Mouse (Mus musculus): Measurements from ENCODE around the gene G6pc2. TPM values are rescaled to one million over a fixed set of nuclear protein-coding genes. Genes with fewer than 3 reads are reported as not detected.

The G6pc2 gene
- total RNA-seq, 2 experiments from 2014 or later = not detected

- Histone ChIP-seq H3K4me3 (no peak overlapping the region), H3K27ac (no peak overlapping the region)
- intact Hi-C loops (cut with DNase I) = no loop called here
- no peak for TF ChIP-seq CTCF (IDR thresholded peaks at IDR 0.05)
- DNase-seq (ENCODE audit: extremely low spot score in 1 of 2, low spot score in 2 of 2) = no peak
Observed at GRCm38 (mm10) chr2:69212652-69213051, 1.8 kb downstream of the G6pc2 start.

- Histone ChIP-seq H3K4me3 (no peak overlapping the region), H3K27ac (no peak overlapping the region)
- intact Hi-C loops (cut with DNase I) = no loop called here
- TF ChIP-seq CTCF (IDR thresholded peaks at IDR 0.05) = no peak
- no peak for DNase-seq (ENCODE audit: extremely low spot score in 1 of 2, low spot score in 2 of 2)
Observed at GRCm38 (mm10) chr2:69215242-69215641, 4.4 kb downstream of the G6pc2 start.

DNA sequence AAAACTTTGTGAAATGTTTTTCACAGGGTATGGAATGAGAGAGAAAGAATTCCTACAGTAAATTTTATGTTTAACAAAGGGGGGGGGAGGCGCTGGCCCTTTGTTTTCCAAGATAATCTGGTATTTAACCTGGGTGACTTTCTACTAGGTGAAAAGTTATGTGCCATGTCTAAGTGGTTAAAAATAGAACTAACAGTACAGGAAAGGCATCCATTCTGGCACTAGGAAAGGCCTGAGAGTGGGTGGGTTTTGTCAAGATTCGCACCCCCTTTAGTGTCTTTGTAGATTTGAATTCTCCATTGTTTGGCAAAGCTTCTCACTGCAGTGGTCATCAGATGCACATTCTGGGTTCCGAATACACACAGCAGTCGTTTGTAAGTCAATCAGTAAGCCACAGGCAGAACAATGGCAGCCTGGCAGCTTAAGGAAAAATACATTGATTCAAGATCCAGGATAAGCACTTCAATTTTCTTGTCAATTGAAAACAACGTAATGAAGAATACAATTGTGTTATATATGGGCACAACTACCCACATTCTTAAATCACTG, 11.1 kb downstream of the G6pc2 start:
- H3K27ac ChIP-seq = no peak overlapping the region
- DNase-seq (ENCODE audit: extremely low spot score in 1 of 2, low spot score in 2 of 2) = no peak
- H3K4me3 ChIP-seq = no peak overlapping the region
- TF ChIP-seq CTCF (IDR thresholded peaks at IDR 0.05) = no peak
- intact Hi-C loops (cut with DNase I) = no loop called here

DNA sequence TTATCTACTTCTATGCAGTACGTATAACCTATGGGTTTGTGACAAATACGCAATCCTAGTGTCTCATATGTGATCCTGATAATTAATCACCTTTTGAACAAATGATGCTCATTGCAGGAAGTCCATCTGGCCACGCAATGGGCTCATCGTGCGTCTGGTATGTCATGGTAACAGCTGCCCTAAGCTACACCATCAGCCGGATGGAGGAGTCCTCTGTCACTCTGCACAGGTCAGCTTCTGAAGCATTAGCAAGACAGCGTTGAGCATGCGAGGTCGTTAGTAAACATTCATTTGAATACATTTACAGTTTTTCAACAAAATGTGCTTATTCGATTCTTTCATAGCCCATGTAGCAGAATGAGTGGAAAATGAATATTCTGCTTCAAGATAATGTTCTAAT, 11.9 kb downstream of the G6pc2 start:
- Histone ChIP-seq H3K4me3 (no peak overlapping the region), H3K27ac (no peak overlapping the region)
- TF ChIP-seq CTCF (IDR thresholded peaks at IDR 0.05) = no peak
- DNase-seq (ENCODE audit: extremely low spot score in 1 of 2, low spot score in 2 of 2) = no peak
- intact Hi-C loops (cut with DNase I) = no loop called here

DNA sequence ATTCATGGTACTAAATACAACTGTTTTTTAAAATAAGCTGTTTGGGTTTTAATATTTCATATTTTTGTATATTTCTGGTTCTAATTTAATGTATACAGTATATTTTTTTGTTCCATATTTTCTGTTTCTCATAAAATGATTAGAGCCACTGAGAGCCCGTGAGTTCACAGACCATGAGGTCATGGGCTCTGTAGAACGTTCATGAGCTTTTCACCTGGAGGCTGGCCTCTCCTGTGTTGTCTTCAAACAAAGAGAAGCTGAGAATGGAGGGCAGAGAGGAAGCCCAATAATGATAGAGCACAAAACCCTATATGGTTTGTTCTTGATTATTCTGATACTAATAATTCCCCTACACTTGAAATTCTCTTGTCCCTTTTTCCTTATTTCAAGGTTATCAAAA, 13.9 kb downstream of the G6pc2 start:
- Histone ChIP-seq H3K4me3 (no peak overlapping the region), H3K27ac (no peak overlapping the region)
- intact Hi-C loops (cut with DNase I) = no loop called here
- TF ChIP-seq CTCF (IDR thresholded peaks at IDR 0.05) = no peak
- DNase-seq (ENCODE audit: extremely low spot score in 1 of 2, low spot score in 2 of 2) = no peak

GRCm38 (mm10) chr2:69226876-69227275, 16.0 kb downstream of the G6pc2 start:
- intact Hi-C loops (cut with DNase I) = no loop called here
- Histone ChIP-seq H3K4me3 (no peak overlapping the region), H3K27ac (no peak overlapping the region)
- TF ChIP-seq CTCF (IDR thresholded peaks at IDR 0.05) = no peak
- no peak for DNase-seq (ENCODE audit: extremely low spot score in 1 of 2, low spot score in 2 of 2)

DNA sequence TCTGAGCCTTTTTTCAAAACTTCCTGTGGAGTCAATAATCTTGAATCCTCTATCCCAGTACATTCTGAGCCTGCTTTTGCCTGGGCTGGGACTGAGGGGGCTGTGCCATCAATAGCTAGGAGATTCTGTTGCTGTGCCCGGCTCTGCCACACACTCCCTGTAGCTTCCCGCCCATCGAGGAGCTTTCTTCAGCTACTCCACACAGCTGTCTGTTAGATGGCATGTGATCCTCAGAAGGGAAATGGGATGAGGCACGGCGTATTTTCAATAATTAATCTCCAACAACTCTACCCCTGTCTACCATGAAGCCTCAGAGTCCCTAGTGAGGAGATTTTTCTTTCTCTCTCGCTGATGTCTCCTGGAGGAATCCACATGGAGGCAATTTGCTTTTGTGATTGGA, 17.8 kb downstream of the G6pc2 start:
- Histone ChIP-seq H3K27ac (no peak overlapping the region), H3K4me3 (no peak overlapping the region)
- DNase-seq (ENCODE audit: extremely low spot score in 1 of 2, low spot score in 2 of 2) = no peak
- intact Hi-C loops (cut with DNase I) = no loop called here
- no peak for TF ChIP-seq CTCF (IDR thresholded peaks at IDR 0.05)

DNA sequence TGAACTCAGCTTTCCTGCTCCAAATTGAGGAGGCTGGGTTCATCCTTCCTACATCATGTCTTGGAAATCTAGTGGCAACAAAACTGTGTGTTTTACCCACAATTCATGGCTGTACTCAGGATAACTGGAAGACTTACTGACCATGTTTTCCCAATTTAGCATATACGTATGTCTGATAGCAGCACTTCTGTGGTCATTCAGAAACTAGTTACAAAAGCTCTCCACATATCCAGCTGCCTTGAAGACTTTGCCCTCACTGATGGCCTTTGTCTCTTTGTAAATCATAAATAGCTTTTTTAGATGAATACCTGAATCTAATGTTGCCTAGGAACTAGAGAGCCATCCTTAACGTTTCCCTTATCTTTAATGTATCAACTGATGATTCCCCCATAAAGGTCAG, 19.3 kb downstream of the G6pc2 start:
- DNase-seq (ENCODE audit: extremely low spot score in 1 of 2, low spot score in 2 of 2) = no peak
- Histone ChIP-seq H3K27ac (no peak overlapping the region), H3K4me3 (no peak overlapping the region)
- no peak for TF ChIP-seq CTCF (IDR thresholded peaks at IDR 0.05)
- intact Hi-C loops (cut with DNase I) = no loop called here

DNA sequence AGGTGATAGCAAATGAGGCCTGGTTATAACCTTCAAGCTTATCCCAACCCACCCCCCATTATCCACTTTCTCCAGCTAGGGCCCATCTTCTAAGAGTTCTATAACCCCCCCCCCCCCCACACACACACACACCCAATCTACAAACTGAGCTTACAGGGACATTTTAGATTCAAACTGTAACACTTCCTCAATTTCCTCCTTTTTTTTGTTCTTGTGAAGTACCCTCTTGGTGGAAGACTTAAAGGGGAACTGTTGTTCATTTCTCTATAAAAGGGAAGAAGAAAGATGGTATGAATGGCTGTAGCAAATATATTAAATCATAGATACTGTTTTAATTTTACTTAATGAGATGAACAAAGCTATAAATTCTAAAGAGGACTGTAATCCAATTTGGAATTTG, 21.2 kb downstream of the G6pc2 start:
- Histone ChIP-seq H3K4me3 (no peak overlapping the region), H3K27ac (no peak overlapping the region)
- DNase-seq (ENCODE audit: extremely low spot score in 1 of 2, low spot score in 2 of 2) = no peak
- no peak for TF ChIP-seq CTCF (IDR thresholded peaks at IDR 0.05)
- intact Hi-C loops (cut with DNase I) = no loop called here

- intact Hi-C loops (cut with DNase I) = no loop called here
- H3K27ac ChIP-seq = no peak overlapping the region
- no peak for DNase-seq (ENCODE audit: extremely low spot score in 1 of 2, low spot score in 2 of 2)
- TF ChIP-seq CTCF (IDR thresholded peaks at IDR 0.05) = no peak
- no peak overlapping the region for H3K4me3 ChIP-seq
Observed at GRCm38 (mm10) chr2:69234976-69235678, 24.3 kb downstream of the G6pc2 start.

GRCm38 (mm10) chr2:69239315-69239714, 28.4 kb downstream of the G6pc2 start:
- intact Hi-C loops (cut with DNase I) = no loop called here
- Histone ChIP-seq H3K4me3 (no peak overlapping the region), H3K27ac (no peak overlapping the region)
- TF ChIP-seq CTCF (IDR thresholded peaks at IDR 0.05) = no peak
- DNase-seq (ENCODE audit: extremely low spot score in 1 of 2, low spot score in 2 of 2) = no peak

GRCm38 (mm10) chr2:69244924-69245323, 34.1 kb downstream of the G6pc2 start:
- Histone ChIP-seq H3K4me3 (no peak overlapping the region), H3K27ac (no peak overlapping the region)
- no peak for TF ChIP-seq CTCF (IDR thresholded peaks at IDR 0.05)
- no peak for DNase-seq (ENCODE audit: extremely low spot score in 1 of 2, low spot score in 2 of 2)
- intact Hi-C loops (cut with DNase I) = no loop called here

- no peak for TF ChIP-seq CTCF (IDR thresholded peaks at IDR 0.05)
- no peak overlapping the region for H3K27ac ChIP-seq
- intact Hi-C loops (cut with DNase I) = no loop called here
- no peak overlapping the region for H3K4me3 ChIP-seq
- DNase-seq (ENCODE audit: extremely low spot score in 1 of 2, low spot score in 2 of 2) = no peak
Observed at GRCm38 (mm10) chr2:69247081-69247480, 36.2 kb downstream of the G6pc2 start.
